Mouse (Mus musculus) lung, postnatal 36 days (tissue): ENCODE measurements around the gene Prpf4b.
"Not testable (repeated sequence)": the region's sequence is repeated elsewhere in the genome, so short reads cannot be mapped to it uniquely, and the experiment has no call there.

Experiments used
- DNase-seq: peaks from one replicate; pipeline ENCODE4 v3.0.0; 2022; ENCODE audit warnings: mixed read lengths

Gene Prpf4b

GRCm38 (mm10) chr13:34875166-34875710 lies at the start of gene Prpf4b:
Prpf4b (plus strand) TSS chr13:34875302.
- DNase-seq = peak; percentile 94

- DNase-seq = no peak
Observed at GRCm38 (mm10) chr13:34826760-34827690, 48.1 kb upstream of the Prpf4b start.

GRCm38 (mm10) chr13:34827988-34828882 lies 46.9 kb upstream of the Prpf4b start:
- DNase-seq = no peak

GRCm38 (mm10) chr13:34842851-34843250 lies 32.3 kb upstream of the Prpf4b start:
- DNase-seq = no peak

- DNase-seq = no peak
Observed at GRCm38 (mm10) chr13:34850759-34851158, 24.3 kb upstream of the Prpf4b start.

- no peak for DNase-seq
Observed at GRCm38 (mm10) chr13:34851191-34851784, 23.8 kb upstream of the Prpf4b start.

GRCm38 (mm10) chr13:34857526-34857925 lies 17.6 kb upstream of the Prpf4b start:
- DNase-seq = peak; percentile 78

GRCm38 (mm10) chr13:34859406-34859805 lies 15.7 kb upstream of the Prpf4b start:
- no peak for DNase-seq

GRCm38 (mm10) chr13:34861166-34861565 lies 13.9 kb upstream of the Prpf4b start:
- not testable (repeated sequence) for DNase-seq

DNA sequence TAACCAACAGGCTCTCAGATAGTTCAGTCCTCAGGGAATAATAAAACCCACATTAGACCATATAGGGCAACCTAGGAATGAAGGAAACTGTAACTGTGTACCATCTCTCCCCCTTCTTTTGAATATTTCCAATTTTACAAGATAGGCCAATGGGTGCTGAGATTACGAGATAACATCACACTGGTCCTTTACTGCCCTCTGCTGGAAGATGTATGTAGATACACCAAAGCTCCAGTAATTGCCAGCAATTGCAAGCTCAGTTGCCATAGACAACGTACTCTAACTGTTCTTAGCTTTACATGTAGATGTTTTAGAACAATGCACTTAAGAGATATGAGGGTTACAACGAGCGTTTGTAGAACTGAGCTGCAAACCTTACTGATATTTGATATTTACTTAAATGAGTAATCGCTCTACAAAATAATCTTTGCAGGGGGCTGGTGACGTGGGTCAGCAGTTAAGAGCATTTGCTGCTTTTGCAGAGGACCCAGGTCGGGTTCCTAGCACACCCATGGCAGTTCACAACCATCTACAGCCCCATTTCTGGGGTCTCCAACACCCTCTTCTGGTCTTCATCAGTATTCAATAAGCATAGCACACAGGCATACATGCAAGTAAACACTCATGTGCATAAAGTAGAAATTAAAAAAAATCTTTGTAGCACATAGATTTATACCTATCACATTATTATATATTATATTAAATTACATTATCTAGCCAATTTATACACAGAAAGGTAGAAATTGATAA lies 10.5 kb upstream of the Prpf4b start:
- DNase-seq = peak; percentile 72

DNA sequence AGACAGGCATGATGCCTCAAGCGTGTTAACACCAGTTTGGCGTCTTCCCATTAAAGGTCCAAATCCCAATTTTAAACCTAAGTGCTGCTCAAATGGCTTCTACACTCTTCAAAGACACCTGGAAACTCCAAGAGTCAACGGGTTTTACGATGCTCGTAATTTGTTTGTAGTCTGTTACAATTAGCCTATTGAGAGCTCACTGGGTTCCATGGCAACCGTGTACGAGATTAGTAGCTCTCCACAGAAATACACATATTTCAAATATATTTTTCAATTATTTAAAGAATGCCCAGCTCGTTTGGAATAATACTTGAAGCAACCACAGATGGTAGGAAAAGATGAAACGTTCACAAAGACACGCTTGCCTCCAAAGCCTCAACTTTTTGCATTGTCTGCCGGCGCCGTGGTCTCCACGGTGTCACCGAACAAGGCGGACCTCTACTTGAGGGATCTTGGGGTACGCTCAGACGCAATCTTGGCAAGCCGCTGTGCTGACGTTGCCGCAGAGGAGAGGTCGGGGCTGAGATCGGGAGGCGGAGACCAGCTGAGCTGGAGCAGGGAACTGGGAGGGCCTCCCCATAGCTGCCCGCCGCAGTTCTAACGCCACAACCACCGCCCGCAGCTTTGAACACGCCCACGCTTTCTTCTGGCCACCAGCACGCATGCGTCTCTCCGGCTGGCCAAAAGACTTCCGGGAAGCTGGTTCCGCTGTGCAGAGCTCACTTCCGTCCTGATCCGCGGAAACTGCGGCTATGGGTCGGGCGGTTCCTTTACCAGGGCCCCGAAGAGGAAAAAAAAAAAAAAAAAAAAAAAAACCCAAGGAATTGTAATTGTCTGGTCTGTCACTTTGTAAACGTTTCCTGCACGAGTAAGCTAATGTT lies 1.1 kb upstream of the Prpf4b start:
- peak; percentile 97 for DNase-seq

DNA sequence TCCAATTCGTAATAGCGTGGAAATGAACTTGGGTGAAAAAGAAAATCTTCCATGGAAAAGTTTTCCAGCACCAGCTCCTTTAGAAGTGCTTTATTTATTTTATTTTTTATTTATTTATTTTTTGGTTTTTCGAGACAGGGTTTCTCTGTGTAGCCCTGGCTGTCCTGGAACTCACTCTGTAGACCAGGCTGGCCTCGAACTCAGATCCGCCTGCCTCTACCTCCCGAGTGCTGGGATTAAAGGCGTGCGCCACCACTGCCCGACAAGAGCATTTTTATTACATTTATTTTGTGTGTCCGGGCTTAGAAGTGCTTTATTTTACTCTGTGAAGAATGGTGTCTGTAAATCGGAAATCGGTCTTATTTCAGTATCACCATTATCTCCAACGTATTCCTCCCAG lies 366 bp upstream of the Prpf4b start:
- DNase-seq = not testable (repeated sequence)

- peak; percentile 74 for DNase-seq
Observed at GRCm38 (mm10) chr13:34875741-34876445, 791 bp downstream of the Prpf4b start.

DNA sequence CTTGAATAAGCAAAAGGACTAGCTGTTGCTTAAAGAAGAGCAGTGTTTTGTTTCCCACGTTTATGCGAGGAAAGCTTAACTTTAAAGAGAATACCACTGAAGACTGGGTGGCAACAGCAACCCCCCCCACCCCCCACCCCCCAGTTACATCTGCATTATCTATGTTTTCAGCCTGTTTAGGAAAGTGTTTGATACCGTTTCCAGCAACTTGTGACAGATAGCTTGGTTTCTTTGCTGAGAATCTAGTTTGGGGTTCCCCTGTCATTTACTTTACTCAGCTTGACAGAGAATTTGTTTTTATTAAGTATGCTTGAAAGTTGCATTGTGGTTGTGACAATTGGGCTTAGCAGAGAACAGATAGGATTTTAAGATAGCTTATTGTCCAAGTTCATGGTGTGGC lies 1.4 kb downstream of the Prpf4b start:
- no peak for DNase-seq

DNA sequence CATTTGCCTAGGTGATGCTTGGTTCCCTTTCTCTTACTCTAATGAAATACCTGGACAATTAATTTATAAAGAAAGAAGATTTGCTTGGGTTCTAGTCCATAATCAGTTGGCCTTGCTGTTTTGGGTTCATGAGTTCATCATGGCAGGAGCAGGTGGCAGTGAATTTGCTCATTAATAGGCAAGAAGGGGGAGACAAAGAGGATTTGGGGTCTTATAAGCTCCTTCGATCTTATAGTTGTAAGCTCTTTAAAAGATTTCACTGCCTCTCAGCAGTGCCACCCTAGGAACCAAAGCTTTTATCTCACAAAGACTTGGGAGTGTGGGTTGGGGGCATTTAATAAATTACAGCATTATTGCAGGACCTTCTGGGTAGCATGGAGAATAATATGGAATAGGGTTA lies 17.8 kb downstream of the Prpf4b start:
- no peak for DNase-seq

- peak; percentile 12 for DNase-seq
Observed at GRCm38 (mm10) chr13:34914614-34915013, 39.5 kb downstream of the Prpf4b start.

DNA sequence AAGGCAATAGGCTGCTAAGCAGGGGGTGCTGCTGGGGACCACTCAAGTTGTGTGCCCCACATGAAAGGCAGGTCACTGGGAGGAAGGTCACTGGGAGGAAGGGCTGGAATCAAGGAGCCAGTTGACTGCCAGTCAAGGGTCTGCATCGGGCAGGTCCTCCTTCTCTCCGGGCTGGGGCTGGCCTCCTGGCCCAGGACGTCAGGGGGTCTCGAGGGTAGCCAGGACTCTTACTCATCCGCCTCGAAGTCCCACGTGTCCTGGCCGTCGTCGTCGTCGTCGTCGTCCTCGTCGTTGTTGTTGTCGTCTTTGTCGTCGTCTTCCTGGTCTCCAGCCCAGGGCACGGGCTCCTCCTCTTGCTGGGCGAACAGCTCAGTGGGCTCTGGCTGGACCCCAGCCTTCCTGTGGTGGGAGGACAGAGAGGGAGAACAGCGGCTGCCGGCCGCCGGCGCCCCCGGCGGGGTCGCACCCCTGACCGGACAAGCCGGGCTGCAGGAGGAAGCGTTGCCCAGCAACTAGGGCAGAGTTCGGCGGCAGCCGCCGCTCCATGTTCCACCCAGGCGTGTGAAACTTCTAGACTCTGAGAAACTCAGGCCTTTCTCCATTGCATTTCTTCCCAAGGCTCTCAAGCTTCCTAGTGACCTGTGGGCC lies 41.5 kb downstream of the Prpf4b start:
- no peak for DNase-seq

DNA sequence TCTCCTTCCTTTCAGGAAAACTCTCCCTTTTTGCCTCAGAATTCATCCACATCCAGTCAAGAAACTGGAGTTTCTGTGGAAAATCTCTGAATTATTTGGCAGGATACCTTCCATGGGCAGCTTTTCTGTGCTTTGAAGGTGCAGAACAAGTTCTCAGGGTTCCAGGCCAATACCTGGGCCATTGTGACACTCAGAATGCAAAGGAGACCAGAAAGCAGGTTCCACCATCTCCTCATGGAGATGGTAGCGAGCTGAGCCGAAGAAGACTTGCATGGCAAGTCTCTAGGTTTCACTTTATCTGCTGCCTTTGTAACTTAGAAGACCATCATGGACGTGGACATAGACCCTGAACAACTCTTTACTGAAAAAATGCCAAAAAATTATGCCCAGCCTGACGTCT lies 49.1 kb downstream of the Prpf4b start, which contains the start of the genes Fam217a and 4933417A18Rik:
Gene Fam217a (minus strand): TSS at position 101 of the 400 bp plus-strand sequence.
Gene 4933417A18Rik (plus strand): TSS at position 200 of the 400 bp plus-strand sequence.
- DNase-seq = no peak

DNA sequence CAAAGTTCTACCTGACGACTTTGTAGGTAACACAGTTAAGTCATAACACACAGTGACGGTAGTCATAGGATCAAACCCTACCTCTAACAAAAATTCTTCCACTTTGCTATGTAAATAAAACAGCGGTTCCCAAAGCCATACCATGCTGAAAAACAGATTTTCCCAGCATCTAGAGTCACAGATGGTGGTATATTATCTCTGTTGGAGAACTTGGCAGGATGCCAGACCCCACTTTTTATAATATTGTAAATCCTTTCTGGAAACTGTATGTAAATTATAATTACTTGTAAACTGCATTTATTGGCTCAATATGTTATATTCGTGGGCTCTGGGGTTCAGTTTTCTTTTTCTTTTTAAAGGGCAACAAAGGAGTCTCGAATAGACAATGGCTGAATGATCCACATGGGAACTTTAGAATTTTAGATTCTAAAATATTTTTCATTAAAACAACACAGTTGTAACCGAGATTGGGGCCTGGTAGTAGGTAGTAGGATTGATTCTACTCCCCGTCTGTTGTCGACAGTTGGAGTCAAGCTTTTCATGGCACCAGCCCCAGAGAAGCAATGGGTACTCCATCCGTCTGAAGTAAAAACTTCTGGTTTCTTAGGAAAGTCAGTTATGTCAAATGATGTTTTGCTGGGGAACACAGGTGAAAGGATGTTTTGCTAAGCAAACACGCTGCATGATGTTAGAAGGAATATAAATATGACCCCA lies 60.0 kb downstream of the Prpf4b start:
- DNase-seq = no peak
